Mouse (Mus musculus): ENCODE data around the gene Bcr.

Bcr gene

DNA sequence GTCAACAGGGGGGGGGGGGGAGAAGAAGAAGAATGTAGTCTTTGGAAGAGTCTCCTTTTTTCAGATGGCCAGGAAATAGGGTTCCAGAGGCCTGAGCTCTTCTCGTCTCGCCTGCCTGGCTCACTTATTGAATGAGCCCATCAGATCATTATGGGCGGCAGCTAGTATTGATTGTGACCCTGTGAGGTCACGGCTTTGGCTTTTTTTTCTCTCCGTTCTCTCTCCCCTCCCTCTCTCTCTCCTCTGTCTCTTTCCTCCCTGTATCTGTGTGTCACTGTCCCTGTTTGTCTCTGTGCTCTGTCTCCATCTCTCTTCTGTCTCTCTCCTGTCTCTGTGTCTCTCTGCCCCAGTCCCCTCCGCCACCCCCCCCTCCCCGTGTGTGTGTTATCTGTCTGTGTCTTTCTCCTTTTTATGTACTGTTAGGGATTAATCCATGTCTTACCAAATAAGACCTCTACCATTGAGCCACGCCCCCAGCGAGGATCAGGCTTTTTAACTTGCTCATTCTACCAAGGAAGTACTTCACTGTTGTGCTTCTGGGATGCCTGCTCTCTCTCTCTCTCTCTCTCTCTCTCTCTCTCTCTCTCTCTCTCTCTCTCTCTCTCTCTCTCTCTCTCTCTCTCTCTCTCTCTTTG is 1.5 kb upstream of the Bcr start:
- no peak for DNase-seq

DNA sequence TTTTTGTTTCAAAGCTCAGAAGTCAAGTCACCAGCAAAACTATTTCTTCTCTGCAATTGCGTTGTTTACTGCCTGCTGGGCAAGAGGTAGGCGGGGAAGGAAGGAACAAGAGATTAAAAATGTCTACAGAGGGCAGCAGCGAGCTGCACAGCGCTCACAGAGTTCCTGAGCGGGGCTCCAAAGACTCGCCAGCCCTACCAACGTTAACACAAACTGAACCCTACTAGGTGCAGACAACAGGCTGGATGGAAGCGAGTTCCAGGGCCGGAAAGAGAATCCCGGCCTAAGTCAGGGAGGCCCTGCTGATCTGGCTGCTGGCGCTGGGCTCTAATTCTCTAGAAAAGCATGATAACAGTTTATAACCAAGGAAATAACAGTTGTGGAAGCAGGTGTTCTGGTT is 996 bp upstream of the Bcr start:
- DNase-seq, result peak; percentile 56

DNA sequence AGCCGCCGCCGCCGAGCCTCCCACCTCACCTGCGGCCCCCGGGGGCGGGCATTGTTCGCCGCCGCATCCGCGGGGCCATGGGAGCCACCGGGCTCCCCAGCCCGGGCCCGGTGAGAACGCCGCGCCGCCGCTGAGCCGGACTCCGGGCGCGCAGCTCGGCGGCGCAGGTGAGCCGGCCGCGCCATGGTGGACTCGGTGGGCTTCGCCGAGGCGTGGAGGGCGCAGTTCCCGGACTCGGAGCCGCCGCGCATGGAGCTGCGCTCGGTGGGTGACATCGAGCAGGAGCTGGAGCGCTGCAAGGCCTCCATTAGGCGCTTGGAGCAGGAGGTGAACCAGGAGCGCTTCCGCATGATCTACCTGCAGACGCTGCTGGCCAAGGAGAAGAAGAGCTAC is 447 bp downstream of the Bcr start:
- DNase-seq, result no peak

DNA sequence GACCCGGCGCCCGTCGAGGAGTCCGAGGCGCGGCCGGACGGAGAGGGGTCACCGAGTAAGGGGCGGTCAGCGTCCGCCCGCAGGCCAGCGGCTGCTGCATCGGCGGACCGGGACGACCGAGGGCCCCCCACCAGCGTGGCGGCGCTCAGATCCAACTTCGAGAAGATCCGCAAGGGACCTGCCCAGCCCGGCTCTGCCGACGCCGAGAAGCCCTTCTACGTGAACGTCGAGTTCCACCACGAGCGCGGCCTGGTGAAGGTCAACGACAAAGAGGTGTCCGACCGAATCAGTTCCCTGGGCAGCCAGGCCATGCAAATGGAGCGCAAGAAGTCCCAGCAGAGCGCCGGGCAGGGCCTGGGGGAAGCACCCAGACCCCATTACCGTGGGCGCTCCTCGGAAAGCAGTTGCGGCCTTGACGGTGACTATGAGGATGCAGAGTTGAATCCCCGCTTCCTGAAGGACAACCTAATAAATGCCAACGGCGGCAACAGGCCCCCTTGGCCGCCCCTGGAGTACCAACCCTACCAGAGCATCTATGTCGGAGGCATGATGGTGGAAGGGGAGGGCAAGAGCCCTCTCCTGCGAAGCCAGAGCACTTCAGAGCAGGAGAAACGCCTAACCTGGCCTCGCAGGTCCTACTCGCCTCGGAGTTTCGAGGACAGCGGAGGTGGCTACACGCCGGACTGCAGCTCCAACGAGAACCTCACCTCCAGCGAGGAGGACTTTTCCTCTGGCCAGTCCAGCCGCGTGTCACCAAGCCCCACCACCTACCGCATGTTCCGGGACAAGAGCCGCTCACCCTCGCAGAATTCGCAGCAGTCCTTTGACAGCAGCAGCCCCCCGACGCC is 1.2 kb downstream of the Bcr start:
- no peak for DNase-seq

DNA sequence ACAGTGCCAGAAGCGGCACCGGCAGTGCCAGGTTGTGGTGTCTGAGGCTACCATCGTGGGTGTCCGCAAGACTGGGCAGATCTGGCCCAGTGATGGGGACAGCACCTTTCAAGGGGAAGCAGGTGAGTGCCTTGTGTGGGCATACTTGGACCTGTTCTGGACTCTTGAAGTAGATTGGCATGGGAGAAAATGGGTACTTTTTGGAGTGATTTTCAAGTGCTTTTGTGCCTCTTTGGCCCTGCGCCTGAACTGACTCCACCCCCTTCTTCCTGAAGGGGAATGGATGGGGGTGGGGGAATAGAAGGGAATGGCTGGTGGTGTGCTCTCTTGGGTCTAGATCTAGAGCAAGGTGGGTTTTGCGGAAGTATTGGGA is 1.8 kb downstream of the Bcr start:
- no peak for DNase-seq

DNA sequence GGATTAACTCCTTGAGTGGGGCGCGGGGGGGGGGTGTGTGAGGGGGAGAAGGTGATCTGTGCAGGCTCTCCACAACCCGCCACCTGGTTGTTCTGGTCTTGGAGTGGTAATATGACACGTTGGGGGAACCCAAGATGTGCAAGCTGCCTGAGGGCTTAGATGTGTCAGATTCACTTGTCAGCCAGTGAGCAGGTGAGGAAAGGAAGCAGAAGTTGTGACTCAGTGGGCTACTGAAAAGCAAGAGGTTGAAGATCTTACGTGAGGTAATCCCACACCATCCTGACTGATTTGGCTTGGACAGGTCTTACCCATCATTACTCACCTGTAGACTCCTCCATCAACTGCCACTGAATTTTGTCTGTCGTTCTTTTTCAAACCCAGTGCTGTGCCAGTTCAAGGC is 2.2 kb downstream of the Bcr start:
- DNase-seq, result no peak

DNA sequence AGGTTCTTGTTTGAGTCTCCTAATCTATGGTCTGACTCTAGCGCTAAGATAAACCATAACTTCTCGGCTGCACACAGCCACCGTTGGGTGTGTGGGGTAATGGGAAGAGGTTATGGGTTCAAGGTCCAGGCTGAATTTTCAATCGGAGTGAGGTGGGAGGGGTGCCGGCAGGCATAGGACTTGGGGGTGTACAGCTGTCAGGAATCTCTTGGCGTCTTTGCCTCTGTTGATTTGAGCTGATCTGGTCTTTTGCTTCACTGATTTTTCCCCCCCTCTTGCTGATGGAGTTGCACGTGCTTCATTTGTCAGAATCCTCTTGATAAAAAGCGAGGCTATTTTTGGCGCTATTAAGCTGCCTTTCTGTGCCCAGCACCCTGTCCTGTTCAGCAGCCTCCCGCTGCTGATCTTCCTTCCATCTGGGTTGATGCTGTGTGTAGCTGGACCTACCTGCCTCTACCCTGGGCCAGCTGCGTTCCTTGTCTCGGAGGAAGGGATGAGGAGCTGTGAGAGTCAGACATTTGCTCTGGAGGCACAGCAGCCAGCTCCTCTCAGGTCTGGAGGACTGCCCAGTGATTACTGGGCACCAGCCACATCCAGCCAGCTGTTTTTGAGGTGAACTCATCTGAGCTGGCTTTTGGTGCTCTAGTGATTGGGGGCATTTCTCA is 3.0 kb downstream of the Bcr start:
- no peak for DNase-seq

DNA sequence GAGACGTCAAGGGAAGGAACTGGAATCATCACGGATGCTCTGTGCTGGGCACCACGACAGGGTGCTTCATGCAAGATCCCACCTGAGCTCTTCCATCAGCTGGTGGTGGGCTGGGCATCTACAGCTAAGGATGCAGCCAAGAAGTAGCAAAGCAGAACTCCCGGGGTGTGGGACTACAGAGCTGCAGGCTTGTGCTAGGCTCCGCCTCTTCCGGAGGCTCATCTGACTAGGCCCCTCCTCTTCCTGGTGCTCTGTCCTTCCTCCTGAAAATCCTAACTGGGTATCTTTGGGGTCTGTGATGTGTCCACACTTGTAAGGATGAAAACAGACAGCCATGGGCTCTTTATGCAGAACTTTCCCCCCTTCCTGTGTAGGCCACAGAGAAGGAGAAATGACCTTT is 5.3 kb downstream of the Bcr start:
- DNase-seq, result no peak

DNA sequence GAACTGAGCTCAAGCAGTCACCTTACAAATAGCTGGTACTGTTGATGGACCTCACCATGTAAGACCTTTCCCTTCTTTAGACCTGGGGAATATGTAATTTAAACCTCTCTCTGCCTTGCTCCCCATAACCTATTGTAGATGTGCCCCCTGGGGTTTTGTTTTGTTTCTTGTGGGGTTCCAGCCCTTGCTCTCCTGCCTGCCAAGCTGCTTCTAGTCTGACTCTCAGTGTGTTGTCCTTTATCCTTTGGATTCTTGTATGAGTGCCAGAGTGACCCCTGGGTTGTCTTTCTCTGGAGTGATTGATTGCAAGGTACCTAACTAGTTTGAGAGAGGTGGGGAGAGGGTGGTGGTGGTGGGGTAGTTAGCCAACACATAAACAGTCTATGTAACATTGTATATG is 7.1 kb downstream of the Bcr start:
- DNase-seq, result no peak

DNA sequence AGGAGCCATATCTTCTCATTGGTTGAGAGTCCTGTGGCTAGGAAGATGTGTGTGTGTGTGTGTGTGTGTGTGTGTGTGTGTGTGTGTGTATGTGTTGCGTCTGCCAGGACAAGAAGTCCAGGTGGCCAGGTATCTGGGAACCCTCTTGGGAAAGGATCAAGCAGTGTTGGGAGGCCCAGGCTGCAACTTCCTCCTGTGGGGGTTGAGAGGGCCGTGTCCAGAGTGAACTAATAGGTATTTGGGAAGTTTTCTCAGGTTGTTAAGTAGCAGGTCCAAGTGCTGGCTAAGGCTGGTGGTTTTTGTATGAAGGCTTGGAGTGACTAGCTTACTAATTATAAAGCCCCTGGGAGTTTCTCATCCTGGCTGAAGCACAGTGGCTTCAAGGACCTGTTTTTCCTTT is 7.7 kb downstream of the Bcr start:
- no peak for DNase-seq

DNA sequence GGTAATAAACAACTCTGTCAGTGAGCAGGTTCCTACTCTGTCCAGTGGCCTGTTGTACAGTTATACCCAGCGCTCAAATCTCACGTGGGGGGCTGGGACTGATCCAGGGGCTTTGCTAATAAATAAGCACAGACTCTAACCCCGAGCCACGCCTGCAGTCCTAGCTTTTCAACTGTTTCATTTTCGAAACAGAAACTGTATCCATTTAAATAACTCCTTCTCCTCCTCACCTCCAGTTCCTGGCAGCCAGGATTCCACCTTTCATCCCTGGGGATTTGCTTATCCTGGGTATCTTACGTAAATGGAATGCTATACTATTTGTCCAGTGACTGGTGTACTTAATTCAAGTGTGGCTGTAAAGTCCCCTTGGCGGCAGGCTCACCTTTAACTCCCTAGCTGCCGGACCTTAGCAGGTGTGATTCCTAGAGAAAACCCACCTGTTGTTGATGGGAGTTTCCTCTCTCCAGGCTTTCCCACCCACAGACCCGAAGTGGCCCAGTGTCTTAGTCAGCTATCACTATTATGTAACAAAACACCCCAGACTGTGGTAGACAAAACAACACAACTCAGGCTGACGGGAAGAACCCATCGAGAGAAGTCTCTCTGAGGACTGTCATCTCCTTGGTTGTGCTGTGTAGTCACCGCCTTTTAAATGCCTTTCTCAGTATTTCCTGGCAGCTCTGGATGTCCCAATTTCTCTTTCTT is 8.4 kb downstream of the Bcr start:
- no peak for DNase-seq

DNA sequence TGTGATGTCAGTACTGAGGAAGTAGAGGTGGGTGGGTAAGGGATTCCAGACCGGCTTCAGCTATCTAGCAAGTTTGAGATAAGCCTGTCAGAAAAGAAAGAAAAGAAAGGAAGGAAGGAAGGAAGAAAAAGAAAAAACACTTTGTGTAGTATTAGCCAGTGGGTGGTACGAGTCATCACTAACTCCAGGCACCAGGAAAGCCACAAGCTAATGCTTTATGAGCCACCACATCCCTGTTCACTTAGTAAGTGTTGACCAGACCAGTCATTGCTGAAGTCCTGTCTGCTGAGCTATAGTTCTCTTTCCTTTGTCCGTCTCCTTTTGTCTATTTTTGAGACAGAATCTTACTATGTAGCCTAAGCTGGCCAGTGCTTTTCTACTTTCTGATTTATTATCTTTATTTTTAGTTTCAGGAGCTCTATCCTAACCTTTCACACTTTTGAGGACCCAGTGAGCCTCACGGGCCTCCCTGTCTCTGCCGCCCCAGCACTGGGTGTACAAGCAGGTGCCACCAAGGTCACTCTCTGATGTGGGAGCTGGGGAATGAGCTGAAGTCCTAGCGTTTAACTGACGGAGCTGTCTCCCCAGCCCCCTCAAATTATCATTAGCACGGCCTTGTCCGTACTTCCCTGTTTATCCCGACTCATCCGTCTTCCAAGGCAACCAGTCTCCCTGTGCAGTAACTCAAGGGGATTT is 10.0 kb downstream of the Bcr start:
- no peak for DNase-seq

DNA sequence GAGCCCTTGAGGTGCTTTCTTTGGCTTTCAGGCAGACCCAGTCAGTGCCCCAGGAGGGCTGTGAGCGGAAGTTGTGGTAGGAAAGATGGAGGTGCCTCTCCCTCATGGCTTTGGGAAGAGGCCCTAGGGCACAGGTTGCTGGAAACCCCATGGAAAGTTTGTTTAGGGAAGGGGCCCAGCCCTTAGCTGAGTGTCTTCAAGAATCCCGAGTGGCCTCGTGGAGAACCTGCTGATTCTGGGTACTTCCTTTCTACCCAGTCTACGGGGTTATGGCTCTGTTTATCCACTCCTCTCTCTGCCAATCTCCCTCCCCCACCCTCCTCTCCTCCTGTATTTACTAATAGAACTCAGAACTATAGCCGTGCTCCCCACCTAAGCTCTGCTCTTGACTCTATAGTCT is 15.3 kb downstream of the Bcr start:
- no peak for DNase-seq

DNA sequence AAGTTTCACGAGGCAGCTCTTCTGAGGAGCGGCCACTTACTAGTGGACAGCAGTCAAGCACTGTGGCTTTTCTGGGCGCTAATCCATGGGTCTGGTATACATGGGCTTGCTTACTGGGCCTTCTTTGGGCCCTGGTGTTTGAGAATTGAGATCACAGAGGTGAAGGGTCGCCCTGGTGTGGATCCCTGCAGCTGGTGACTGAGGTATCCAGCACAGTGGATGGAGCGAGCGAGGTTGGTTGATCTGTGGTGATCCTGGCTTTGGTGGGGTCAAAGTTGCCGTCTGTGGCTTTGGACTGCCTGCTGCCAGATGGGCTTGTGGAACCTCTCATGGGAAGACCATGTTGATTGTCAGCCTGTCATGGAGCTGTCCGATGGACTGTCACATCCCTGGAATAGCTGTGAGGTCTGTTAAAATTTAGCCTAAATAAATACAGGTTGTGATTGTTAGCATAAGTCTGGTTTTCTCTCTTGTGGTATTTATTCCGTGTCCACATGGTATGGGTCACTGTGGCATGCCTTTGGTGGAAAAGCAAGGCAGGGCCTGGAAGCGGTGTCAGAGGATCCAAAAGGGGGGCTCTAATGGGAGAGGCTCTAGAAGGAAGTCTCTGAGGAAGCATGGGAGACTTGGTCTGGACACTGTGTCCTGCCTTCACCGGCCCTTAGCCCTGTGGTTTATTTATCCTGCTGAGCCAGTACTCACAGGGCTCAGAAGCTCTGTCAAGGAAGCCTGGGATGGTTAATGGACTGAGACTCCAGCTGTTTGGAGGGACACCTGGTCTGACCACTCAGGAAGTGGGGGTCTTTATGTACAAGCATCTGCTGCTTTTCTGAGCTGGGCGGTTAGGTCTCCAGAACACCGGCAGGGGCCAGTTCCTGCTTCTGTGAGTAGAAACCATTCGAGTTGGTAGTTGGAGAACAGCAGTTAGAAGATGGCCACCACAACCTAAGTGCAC is 18.1 kb downstream of the Bcr start:
- no peak for DNase-seq

DNA sequence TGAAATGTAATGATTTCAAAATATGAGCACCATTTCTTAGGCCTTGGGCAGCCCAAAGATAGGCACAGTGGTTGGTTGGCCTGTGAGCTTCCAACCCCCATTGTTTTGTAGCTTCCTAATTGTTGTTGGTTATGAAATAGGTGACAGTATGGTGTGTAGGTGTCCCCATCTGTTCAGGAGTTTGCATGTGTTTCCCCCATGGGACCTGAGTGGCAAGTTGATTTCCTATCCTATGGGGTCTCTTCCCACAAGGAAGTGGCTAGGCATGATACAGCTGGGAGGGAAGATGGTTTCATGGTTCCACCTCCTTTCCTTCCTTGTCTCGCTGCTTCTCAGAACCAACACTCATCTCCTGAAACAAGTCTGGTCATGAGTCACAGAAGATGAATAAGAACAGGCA is 24.9 kb downstream of the Bcr start:
- no peak for DNase-seq

DNA sequence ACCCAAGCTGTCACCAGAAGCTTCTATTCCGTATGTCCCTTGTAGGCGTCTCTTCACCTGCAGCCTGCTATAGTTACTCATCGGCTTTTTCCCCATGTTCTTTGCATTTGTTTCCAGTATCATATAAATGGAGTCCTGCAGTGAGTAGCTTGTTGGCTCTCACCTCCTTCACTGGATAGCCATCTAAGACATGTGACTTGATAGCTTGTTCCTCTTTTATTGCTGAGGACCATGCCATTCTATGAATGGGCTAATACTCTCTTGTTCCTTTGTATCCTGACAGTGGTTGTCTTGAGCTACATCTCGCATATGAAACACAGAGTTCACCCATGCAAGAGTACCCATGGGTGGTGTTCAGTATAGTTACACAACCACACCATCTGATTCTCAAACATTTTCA is 28.1 kb downstream of the Bcr start:
- no peak for DNase-seq

DNA sequence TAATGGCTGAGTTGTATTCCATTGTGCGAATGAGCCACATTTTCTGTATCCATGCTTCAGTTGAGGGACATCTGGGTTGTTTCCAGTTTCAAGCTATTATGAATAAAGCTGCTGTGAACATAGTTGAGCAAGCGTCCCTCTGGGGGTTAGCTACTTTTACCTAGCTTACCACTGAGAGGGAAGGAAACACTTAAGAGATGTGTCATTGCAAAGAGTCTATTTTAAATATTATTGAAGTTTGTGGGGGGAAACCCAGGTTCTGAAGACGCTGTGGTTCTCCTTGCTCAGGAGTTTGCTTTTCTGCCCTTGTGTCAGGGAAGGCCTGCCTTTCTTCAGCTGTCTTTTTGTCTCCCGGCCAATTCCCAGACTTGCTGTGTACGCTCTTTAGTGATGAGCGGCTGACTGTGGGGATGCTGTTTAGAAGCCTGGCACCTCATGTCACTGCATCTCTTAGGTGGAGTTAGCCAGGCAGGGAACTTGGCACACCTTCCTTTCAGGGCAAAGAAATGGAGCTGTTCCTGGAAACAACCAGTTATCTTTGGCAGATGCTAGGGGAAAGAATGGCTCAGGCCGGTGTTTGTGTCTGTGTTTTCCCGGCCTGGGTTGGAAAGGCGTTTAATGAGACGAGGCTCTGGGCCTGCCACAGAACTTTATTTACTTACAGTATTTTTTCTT is 31.2 kb downstream of the Bcr start:
- DNase-seq, result no peak

DNA sequence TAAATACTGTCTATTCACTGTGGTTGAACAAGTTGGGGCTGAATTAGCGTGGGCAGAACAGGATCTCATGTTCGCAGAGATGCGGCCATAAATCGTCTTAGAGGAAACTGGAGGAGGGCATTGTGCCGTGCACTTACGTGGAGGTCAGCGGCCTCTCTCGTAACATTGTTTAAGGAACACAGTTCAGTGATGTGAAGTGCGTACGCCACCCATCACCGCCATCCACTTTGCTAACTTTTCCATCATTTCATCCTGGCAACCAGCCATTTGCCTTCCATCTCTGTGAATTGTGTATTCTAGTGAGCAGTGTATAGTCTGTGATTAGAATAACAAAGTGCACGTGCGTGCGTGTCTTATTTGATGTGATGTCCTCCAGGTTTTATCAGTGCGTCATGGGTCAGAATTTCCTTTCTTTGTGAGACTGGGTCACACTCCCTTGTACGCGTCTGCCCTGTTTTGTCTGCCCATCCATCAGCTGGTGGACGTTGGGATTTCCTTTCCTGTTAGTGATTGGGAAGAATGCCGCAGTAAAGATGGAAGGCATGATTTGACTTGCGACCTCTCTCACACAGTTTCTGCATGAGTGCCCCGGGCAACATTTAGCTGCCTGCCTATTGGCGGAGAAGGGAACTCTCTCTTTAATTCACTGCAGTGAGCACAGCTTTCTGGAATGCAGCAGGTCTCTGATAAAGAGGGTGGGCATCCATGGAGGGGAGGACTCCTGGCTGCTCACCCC is 33.0 kb downstream of the Bcr start:
- DNase-seq, result no peak

DNA sequence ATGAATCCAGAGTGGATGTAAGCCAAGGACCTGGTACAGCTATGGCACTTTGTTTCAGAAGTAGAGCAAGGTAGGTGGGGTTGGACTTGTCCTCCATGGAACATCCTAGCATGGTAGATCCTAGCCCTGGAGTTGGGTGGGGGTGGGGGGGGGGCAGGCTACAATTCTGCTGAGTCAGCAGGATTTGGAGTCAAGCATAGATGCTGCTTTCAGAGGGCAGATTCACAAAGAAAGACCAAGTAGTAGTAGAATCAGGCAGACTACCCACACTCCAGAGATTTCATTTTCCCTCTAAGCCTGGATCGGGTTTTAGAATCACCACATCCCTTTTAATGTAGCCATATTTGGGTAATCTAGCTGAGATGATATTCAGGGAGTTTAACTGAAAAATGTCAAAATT is 33.9 kb downstream of the Bcr start:
- no peak for DNase-seq

DNA sequence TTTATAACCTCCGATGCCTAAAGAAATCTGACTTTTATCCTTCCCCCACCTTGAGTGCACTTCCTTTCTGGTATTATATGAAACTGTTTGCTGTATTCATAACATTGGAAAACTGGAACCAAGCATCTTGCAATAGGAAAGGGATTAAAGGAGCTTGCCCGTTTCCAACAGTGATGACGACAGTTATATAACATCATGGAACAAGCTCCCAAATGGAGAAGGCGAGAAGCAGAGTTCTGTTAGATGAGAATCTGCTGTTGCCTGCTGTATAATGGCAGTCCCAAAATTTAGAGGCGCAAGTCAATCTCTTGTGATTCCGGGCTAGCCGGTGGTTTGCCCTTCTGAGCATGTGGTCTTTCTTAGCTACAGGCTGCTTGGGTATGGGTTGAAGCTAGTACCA is 34.8 kb downstream of the Bcr start:
- DNase-seq, result no peak
